Mouse (Mus musculus) neural tube, embryonic 10.5 days (tissue): Measurements from ENCODE around the gene Tha1.
A peak's percentile ranks its signal among the peaks of the same experiment; 100 is the strongest.
"Not testable (repeated sequence)": the region's sequence is repeated elsewhere in the genome, so short reads cannot be mapped to it uniquely, and the experiment has no call there.

Experiments used
- DNase-seq: peaks from one replicate; pipeline ENCODE4 v3.0.0-alpha.2; 2017; ENCODE audit warnings: low spot score; ENCODE audit errors: extremely low spot score

Gene Tha1

DNA sequence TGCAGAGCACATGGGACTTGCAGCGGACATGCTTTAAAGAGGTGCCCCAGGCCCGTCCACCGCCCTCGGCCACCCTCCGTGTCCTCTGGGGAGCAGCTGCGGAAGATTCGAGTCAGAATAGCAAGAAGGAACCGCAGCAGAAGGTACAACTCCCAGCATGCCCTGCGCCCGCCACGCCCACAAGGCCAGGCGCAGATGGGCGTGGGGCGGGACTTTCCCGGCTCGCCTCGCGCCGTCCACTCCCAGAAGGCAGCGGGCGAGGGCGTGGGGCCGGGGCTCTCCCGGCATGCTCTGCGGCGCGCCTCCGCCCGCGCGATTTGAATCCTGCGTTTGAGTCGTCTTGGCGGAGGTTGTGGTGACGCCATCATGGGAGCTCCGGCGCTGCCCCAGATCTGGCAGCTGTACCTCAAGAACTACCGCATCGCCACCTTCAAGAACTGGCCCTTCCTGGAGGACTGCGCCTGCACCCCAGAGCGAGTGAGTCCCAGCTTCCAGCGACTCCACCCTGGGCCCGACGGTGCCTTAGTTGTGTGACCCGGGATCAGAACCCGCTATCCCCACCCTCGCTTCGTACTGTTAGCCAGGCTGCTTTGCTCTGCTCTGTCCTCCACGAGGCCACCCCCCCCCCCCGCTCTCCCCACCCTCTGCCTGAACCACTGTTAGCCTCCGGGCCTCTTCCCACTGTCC, 24.2 kb downstream of the Tha1 start, which contains the start of gene Birc5:
Gene Birc5, plus strand, starts transcription at position 267 of the 687 bp plus-strand sequence.
- peak; percentile 98 for DNase-seq

DNA sequence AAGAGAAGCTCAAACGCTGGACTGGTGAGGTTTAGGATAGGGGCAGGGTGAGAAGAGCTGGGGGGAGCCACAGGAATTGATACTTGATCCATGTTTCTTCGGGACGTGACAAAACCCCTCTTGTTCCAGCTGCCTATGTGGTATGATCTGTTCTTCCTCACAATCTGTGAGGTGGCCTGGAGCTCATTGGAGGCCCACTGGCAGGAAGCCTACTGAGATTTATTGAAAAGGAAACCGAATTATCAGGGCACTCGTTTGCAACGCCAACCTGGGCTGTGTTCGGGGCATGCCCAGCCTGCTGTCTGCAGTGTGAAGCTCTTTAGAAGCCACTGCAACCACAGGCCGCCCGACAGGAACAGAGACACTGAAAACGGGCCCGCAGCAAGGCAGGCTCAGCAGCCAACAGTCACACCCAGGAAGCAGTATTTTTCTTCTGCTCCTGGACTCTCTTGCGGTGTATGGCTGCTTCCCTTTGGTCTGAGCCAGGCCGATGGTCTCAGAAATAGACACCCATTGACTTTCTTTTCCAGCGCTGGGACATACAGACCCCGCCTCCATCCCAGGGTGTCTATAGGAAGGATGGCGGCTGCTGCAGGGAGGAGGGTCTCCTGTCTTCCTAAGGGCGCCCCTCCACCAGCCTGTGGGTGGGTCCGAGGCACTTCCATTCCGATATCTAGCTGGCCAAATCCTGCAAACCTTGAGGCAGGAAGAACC, 24.9 kb downstream of the Tha1 start:
- DNase-seq, result no peak

DNA sequence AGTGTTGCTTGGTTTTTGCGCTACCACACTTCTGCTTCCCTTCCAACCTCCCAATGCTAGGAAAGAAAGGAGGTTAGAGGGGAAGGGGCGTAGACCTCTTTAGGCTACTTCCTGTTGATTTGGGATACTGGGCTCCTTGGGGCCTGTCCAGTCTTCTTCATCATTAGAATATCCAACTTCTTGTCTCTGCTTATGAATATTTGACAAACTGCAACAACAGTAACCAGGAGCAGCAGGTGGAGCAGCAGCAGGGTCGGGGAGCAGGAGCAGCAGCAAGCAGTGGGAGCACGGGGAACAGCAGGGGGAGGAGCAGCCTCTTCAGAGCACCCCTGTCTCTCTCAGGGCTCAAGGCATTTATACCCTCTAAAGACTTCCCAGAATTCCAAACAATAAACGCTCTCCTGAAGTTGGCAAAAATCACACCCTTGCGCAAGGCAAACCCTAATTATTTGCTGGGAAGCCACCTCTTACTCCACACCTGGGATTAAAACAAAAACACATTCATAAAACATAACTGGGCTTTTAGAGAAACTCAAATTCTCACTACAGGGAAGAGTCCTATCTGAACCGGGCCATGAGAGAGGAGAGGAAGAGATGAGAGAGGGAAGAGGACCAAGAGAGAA, 25.6 kb downstream of the Tha1 start:
- no peak for DNase-seq

DNA sequence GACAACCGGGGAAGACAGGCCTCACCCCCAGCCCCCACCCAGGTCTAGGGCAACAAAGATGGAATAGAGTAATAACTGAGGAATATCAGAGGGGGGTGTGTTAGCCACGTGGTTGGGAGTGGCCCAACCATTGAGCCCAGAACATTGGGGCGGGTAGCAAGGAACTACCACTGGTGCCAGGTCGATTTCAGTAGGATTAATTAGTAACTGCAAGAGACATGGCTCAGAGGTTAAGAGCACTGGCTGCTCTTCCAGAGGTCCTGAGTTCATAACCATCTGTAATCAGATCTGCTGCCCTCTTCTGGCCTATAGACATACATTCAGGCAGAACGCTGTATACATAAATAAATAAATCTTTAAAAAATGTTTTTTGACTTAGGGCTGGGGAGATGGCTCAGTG, 26.6 kb downstream of the Tha1 start:
- no peak for DNase-seq

DNA sequence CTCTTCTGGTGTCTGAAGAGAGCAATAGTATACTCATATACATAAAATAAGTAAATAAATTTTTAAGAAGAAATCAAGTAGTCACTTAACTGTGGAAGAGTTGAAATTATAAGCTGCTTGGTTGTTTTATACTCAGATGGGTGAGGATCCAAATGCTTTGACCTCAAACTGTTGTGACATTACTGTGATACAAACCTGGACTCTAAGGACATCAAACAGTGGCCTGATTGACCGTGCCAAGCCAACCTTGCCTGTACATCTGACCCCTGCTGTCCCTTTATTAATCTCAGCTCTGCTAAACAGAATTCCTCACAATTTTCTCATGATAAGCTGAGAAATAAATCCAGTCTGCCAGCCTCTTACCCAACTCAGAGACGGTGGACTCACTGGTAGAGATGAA, 27.6 kb downstream of the Tha1 start:
- DNase-seq, result no peak

DNA sequence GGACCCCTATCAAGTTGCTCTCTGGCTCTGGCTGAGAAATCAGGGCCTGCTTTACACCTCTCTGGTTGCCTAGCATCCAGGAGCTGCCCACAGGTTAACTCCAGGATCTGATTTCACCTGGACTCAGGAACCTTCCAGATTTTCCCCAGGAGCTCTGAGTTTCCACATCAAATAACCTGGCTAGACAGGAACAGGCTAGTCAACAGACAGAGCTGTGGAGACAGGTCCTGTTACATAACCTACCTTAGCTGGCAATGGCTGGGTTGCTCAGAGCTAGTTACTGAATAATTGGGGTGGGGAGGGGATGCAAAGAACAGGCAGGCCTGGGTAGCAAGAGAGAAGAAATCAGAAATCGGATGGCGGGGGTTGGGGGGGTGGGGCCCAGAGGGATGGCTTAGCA, 28.3 kb downstream of the Tha1 start:
- DNase-seq, result no peak

DNA sequence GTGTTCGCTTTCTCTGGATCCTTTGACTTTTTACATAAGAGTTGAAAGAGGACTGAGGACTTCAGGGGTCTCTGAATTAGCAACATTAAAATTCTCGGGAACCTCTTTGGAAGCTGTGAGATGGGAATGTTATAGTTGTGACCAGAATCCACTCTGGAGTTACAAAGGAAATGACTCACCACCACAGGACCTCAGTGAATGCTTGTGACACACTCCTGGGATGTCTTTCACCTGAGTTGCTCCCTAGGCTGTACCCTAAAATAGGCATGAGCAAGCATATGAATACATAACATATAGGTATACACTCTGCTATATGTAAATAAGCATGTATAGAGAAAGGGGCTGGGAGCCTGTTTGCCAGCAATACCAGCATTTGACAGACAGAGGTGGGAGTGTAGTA, 29.8 kb downstream of the Tha1 start:
- DNase-seq, result no peak

DNA sequence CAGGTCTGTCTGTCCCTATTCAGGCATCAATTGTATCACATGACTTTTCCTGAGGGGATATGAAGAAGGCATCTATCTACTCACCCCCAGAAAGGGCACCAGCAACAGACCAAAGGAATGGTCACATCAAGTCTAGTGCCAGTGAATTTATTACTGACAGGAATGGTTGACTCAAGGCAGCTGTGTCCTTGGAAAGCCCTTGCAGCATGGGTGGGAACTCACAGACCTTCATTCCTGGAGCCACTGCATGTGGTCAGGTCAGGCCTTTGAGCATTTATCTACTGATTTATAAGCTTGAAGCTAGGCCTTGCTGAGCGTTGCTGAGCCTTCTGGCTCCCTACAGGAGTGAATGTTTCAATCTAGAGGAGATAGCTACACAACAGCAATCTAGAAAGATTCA, 32.4 kb downstream of the Tha1 start:
- DNase-seq, result no peak

DNA sequence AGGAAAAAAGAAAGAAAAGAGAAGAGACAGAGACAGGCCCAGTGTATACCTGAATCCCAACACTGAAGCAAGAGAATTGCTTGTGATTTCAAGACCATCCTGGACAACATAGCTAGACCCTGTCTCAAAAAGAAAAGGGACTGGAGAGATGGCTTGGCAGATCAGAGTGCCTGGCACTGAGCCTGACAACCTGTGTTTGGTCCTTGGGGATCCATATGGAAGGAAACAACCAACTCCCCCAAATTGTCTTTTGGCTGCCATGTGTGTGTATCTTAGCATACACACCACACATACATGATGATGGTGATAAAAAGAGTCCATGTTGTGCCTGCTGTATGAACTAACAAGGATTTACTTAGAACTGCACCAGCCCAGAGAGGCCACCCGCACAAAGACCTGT, 34.3 kb downstream of the Tha1 start:
- DNase-seq, result no peak

DNA sequence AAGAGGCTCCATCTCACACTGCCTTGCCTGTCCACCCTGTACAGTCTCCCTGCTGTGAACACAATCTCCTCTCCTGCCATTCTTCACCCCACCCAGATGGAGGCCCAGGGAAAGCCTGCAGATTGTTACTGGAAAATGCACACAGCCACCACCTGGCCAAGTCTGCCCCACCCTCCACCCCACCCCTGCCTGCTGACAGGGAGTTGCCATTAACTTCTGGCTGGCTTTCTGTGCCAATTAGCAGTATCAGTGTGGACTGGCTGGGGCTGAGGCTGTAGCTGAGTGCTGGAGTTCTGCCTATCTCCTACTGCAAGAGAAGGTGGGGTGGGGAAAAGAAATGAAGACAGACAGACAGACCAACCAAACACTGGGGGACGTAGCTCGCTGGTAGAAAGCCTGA, 34.7 kb downstream of the Tha1 start:
- DNase-seq, result no peak

DNA sequence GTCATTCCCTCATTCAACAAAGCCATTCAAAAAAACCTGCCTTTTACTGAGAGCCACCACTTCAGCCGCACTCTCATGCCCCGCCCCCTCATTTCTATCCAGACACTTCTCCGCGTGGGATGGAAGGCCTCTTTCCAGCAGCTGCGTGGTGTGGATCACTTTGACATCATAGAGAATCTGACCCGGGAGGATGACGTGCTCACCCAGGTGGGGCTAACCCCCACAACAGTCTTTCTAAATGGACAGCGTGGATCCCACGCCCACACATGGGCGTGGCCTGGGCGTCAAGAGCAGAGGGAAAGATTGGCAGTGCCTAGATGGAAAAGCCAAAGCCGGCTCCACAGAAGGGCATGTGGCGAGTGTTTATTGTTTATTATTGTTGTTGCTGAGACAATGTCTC, 37.0 kb downstream of the Tha1 start:
- no peak for DNase-seq

DNA sequence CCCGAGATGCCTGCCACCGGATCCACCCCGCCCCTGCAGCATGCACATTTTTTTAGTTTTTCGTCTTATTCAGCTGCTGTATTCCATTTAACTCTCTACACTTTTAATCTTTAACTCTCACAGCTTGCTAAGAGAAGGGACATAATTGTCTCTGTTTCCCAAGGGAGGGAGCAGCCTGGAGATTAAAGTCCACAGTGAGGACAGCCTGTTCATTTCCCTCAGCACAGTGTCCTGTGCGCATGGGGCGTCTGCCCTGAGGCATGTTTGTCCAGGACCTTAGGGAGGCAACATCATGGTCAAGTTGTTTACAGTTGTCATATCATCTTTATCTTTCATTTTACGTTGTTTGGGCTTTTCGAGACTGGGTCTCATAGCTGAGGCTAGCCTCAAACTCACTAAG, 39.2 kb downstream of the Tha1 start:
- no peak for DNase-seq

DNA sequence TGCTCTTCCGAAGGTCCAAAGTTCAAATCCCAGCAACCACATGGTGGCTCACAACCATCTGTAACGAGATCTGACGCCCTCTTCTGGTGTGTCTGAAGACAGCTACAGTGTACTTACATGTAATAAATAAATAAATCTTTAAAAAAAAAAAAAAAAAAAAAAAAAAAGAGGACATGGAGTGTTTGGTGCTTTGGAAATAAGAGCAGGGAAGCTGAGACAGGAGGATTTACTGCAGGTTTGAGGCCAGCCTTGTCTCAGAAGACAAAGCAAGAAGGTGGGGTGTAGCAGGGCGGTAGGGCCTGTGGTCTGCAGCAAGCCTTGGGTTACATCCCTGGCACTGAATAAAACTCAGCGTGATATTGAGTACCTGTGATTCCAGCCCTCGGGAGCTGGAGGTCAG, 39.8 kb downstream of the Tha1 start:
- DNase-seq, result not testable (repeated sequence)

DNA sequence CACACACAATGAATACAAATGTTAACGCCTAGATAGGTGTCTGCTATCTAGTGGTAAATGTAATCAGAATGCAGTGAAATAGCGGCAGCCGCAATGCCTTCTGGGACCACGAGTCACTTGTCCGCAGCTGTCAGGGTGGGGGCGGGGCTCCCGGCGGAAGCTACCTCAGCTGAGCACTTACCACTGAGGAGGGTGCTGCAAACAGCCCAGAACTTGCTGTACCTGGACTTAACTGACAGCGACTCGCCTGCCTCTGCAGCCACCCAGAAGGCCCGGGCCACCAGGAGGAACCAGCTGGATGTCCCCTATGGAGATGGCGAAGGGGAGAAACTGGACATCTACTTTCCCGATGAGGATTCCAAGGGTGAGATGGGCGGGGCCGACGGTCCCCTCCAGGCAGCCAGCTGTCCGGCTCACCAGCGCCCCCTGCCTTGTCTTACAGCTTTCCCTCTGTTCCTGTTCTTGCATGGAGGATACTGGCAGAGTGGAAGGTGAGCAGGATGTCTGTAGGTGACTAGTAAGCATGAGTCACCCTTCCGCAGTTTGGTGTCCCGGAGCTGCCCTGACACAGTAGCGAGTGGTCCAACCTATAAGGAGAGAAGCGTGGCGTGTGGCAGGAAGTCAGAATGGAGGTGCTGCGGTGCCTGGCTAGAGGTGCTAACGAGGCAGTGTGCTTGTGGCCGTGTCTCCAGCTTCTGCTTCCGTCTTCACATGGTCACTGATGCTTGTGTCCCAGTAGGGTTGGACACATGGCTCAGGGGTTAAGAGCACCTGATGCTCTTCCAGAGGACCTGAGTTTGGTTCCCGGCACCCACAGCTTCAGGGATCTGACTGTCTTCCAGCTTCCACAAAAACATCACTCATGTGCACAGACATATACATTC, 41.0 kb downstream of the Tha1 start:
- DNase-seq, result peak; percentile 86

DNA sequence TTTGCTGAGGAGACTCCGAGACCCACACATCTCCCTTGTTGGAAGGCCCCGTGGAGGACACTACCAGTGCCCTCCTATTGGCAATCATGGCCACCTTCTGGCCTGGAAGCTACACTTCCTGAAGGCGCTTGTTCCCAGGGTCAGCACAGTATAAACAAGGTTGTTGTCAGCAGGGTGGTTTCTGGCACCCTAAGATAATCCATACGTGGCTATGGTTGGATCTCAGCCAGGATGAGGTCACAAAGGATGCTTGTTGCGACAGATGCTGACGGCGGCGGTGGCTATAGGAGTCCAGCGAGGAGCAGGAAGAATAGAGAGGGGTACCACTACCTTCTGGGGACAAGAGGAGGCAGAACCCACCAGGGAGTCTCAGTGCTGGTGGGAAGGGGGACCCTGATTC, 42.9 kb downstream of the Tha1 start:
- DNase-seq, result no peak

DNA sequence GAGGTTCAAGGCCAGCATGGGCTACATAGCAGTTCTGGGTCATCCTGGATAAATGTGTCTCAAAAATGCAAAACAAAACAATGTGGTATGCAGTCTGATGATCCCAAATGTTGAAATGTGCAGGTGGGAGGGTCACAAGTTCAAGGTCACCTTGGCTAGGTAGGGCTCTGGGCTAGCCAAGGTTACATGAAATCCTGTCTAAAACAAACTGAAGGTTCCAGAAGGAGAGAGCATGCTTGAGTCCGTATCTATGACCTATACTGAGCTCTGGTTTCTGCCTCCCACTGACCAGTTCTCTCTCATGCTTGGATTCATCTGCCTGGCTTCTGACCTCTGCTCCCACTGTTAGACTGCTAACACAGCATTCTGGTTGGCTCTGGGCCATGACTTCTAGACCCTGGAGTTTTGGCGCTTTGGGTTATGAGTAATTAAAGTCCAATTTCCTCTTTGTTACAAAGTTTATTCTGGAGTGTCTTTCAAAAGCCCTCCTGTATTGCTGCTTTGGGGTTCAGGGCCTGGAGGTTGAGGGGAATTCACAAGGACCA, 43.5 kb downstream of the Tha1 start:
- DNase-seq, result no peak

DNA sequence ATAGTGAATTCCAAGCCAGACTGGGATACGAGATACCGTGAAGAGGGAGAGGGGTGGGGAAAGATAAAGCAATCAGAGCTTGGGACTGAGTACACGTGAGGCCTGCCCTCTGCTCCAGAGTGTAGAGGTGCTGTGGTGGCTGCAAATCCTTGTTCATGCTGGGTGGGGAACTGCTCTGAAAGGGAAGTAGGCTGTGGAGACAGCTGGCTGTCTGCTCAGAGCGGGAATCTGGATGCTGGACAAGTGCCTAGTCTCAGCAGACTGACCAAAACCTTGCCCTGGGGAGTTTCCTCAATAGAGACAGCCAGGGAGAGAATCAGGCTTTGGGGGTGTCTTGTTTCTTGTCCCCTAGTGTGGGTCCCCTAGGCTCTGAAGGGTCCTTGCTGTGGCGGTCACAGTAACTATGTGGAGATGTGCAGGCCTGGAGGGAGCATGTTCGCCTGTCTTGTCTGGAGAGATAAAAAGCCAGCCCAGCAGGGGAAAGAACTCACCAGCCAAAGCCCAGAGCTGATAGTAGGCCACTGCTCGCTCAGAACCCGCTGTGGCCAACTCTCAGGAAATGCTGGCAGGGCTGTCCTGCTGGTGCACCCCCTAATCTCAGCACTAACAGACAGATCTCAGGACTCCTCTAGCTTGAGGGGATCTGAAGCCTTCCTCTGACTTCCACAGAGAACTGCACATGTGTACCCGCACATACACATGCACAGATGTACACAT, 44.2 kb downstream of the Tha1 start:
- DNase-seq, result no peak

DNA sequence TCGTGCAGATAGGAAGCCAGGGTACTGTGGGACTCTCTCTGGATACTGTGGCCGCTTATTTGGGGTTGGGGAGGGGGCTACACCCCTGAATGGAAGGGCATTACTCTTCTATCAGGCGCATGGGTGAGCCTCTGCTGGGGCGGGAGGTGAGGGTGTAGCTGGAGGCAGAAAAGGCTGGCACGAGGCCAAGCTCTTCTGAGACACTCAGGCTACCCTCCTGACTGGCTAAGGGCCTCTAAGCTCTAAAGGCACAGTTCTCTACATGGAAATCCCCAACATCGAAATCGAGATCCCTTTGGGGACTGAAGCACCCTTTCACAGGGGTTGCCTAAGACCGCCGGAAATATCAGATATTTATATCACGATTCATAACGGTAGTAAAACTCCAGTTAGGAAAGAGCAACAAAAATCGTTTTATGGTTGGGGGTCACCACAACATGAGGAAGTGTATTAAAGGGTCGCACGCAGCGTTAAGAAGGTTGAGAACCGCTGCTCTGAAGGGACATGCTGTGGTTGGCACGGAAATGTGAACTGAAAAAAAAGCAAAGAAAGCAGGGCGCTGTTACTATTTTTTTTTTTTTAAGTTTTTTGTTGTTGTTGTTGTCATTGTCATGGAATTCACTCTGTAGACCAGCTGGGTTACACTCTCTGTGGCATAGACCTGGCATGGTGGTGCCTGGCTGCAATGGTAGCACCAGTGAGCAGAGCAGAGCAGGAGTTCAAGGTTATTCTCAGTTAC, 45.0 kb downstream of the Tha1 start:
- no peak for DNase-seq

DNA sequence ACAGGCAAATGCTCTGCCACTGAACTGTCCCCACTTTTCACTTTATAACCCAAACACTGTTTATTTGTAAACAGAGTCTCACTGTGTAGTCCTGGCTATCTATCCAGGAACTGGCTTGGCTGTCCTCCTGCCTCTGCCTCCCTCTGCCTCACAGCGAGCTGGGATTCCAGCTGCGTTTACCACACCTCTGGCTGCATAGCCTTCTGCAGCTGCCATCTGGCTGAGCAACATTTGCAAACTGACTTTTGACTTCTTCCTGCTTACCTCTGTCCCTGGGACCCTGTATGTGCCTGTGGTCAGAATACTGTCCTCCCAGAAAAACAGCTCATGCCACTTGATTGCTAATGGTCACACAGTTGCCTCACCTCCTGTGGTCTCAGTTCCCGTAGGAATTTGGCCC, 45.9 kb downstream of the Tha1 start:
- DNase-seq, result no peak

DNA sequence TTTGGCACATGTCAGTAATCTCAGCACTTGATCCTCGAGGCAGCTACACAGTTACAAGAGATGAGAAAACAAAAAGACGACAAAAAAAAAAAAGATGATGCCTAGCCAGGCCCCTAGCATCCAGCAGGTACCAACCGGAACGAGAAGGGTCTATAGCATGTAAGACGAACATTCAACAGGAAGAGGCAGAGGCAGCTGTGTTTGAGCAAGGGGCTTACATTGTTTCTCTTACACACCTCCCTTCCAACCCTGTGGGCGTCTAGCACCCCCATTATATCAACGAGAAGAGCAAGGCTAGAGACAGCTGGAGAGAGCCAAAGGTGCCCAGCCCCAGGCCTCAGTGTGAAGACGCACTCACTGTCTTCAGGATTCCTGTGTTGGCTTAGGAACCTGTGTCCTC, 46.4 kb downstream of the Tha1 start:
- no peak for DNase-seq
